Mouse (Mus musculus) left cerebral cortex, postnatal 4 days (tissue): ENCODE data around the gene Tex22. TPM values are rescaled to one million over a fixed set of nuclear protein-coding genes. Genes with fewer than 3 reads are reported as not detected.

Experiments used
- DNase-seq: peaks from one replicate; pipeline ENCODE4 v3.0.0-alpha.2; 2022
- intact Hi-C: fragments of 180-260 bp; cut with DNase I; formaldehyde crosslinking; loops from one replicate; pipeline ENCODE4 v1.15.1; 2025
- total RNA-seq, 2 experiments: library from RNA; stranded (reverse); gene quantifications; 2 replicates each; pipeline ENCODE4 v1.2.3; 2021

Tex22 gene
- total RNA-seq = under 1 TPM; 0.40 to 0.74 TPM

DNA sequence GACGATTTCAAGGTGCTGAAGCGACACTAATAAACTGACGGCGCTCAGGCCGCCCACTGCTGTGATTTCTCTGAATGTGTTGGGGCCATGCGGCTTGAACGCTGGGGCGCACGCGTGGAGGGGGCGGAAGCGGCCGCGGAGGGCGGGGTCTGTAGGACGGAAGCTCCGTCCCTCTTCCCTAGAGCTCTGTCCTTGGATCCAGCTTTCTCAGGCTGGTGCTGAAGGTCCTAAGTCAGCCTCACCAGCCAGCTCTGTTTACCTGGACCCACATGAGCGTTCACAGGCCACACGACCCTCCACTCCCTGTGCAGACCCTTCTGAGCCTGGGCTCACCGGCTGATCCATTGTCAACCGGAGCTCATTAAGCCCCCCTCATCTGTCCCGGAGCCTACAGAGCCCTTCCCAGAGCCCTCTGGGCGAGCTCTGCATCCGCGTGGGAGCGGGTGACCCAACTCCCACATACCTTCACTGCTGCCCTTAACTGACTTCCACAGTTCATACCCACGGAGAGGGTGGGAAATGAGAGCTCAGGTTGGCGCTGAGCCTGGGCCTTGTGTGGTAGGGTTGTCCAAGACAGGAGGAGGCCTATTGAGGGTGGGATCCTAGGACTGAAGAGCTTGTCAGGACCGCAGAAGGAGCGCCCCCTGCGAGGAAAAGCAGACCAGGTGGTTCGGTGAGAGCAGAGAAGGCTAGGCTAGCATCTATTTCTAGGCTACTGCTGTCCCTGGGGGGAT is at the start of gene Tex22:
Gene Tex22 (plus strand): TSS at position 174 of the 734 bp plus-strand sequence.
- DNase-seq = peak; percentile 91
- intact Hi-C loops = no loop called here

DNA sequence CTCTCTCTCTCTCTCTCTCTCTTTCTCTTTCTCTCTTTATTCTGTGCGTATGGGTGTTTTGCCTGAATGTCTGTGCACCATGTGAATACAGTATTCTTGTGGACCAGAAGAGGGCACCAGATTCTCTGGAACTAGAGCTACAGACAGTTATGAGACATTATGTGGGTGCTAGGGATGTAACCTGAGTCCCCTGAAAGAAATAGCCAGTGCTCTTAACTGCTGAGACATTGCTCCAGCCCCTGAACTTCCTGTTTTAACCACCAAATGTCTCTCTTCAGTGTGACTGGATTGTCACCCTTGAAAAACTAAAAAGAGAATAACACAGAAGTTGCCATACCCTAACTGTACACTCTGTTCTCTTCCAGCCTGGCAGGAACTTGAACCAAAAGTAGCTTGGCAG is 47.7 kb upstream of the Tex22 start:
- intact Hi-C loops = no loop called here
- no peak for DNase-seq

- intact Hi-C loops = no loop called here
Measured at GRCm38 (mm10) chr12:113027495-113027894, 46.8 kb upstream of the Tex22 start.

GRCm38 (mm10) chr12:113028067-113028466 is 46.2 kb upstream of the Tex22 start:
- intact Hi-C loops = no loop called here
- peak; percentile 68 for DNase-seq

More at GRCm38 (mm10) chr12:113027495-113027894, 46.8 kb upstream of the Tex22 start:
- DNase-seq = no peak

GRCm38 (mm10) chr12:113028898-113029297 is 45.4 kb upstream of the Tex22 start:
- DNase-seq = no peak
- intact Hi-C loops = no loop called here

GRCm38 (mm10) chr12:113030046-113030445 is 44.3 kb upstream of the Tex22 start:
- no peak for DNase-seq
- intact Hi-C loops = no loop called here

GRCm38 (mm10) chr12:113030993-113031392 is 43.3 kb upstream of the Tex22 start:
- intact Hi-C loops = no loop called here
- no peak for DNase-seq

GRCm38 (mm10) chr12:113031441-113031840 is 42.9 kb upstream of the Tex22 start:
- DNase-seq = no peak
- intact Hi-C loops = no loop called here

- peak; percentile 66 for DNase-seq
- intact Hi-C loops = no loop called here
Measured at GRCm38 (mm10) chr12:113032296-113033250, 41.7 kb upstream of the Tex22 start.

- intact Hi-C loops = no loop called here
- no peak for DNase-seq
Measured at GRCm38 (mm10) chr12:113035093-113035492, 39.2 kb upstream of the Tex22 start.

GRCm38 (mm10) chr12:113036996-113037395 is 37.3 kb upstream of the Tex22 start:
- intact Hi-C loops = no loop called here
- no peak for DNase-seq

DNA sequence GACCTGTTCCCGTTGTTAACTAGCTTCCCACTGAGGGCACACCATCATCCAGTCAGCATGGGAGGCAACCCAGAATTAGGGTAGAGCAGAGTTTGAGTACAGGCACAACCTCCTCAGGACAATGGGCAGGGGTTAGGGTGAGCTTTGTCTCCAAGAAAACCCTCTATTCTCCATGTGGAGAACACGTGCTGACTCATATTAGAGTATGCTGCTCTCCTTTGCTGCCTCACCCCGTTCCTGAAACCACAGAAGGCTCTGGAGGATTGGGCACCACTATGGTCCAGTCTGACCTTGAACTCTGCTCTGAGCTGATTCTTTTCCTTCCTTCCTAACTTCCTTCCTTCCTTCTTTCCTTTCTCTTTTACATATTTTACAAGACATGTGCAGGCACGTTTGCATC is 35.9 kb upstream of the Tex22 start:
- intact Hi-C loops = no loop called here
- DNase-seq = no peak

- peak; percentile 81 for DNase-seq
- intact Hi-C loops = no loop called here
Measured at GRCm38 (mm10) chr12:113041481-113042439, 32.5 kb upstream of the Tex22 start.

DNA sequence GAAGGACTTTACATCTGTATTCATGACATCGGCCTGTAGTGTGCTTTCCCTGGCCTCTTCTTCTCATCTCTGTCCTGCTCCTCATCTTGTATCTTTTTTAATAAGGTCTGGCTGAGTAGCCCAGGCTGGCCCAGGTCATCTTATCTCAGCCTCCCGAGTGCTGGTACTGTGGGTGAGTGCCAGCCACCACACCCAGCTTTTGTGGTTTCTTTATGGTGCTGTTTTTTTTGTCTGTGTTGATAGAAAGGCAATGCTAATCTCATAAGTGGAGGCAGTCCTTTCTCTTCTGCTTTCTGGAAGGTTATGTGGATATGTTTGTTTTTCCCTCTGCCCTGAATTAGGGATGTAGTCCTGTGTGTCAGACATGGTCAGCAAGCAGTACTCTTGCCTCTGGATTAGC is 31.8 kb upstream of the Tex22 start:
- intact Hi-C loops = no loop called here

DNA sequence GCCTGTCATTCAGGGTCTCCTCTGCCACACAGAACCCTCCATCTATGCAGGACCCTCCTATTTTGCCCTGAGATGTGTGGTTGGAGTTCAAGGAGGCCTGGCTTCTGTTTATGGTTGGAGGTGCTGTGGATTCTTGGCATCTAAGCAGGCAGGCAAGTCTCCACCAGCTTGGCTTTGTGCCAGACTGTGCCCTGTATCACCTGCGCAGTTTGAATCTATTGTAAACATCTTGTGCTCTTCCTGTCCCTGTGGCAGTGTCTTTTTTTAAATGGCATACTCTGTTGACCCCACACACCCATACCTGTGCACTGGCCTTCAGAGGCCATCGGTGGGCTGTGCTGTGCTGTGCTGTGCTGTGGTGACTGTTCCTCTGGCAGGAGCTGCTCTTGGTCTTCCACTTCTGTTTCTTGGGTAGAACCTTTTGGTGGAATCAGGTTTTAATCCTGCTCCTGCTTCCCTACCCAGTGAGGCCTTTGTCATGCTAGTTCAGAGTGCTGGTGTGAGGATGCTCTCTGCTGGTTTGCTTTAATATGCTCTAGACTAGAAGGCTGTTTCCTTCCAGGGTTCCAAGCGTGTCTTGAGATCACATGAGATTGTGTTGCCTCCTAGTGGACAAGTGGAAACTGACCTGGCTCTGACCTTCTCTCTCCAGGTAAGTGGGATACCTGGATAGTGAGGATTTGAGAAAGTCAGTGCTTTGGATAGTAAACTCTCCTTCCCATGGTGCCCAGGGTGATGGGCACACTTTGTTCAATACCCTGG is 29.2 kb upstream of the Tex22 start:
- intact Hi-C loops = no loop called here
- peak; percentile 37 for DNase-seq

More for the DNA sequence above, 31.8 kb upstream of the Tex22 start:
- DNase-seq = no peak

GRCm38 (mm10) chr12:113046861-113047260 is 27.4 kb upstream of the Tex22 start:
- DNase-seq = no peak
- intact Hi-C loops = no loop called here

DNA sequence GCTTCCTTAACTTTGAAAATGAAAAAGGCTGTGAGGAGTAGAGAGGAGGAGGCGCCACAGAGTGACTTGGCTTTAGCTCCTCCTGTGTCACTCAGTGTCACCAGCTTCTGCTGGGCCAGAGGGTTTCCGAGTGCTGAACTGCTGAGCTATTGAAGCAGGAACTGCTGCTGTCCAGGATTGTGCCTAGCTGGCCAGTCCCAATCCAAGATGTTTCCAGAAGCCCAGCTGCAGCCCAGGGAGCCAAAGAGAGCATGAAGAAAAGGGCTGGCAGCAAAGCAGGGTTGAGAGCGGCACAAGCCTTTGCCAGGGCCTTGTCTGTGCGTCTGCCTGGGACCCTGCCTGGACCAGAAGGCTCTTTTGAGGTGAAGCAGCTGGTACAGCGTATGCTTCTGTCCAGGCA is 26.2 kb upstream of the Tex22 start:
- DNase-seq = peak; percentile 52
- intact Hi-C loops = no loop called here

- no peak for DNase-seq
- intact Hi-C loops = no loop called here
Measured at GRCm38 (mm10) chr12:113049836-113050235, 24.5 kb upstream of the Tex22 start.

DNA sequence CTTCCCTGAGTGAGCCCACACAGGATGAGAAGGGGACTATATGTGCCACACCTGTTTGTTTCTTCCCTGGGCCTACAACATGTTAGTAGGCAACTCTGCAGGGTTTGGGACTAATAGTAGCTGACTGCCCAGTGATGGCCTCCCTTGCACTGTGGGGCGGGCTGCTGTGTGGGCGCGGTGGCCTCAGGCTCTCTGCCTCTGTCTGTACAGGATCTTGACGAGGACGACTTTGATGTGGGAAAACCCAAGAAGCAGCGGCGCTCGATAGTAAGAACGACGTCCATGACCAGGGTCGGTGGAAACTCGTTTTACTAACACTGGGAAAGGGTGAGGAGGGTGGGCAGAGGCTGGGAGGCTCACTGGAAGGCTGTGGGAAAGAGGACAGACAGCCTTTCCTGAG is 23.6 kb upstream of the Tex22 start:
- intact Hi-C loops = no loop called here
- DNase-seq = no peak
